Mouse (Mus musculus): ENCODE results near the gene Fip1l1. TPM values are rescaled to one million over a fixed set of nuclear protein-coding genes. Genes with fewer than 3 reads are reported as not detected.

Gene Fip1l1
- total RNA-seq, 2 experiments from 2014 or later: 66.2 to 67.4 TPM

Other genes with a start within 250 kb of the Fip1l1 start
- 10 to 100 TPM; 25.4 to 27.2 TPM for gene Scfd2, start 3.7 kb upstream of the Fip1l1 start, total RNA-seq (2021)
- 10 to 100 TPM; 22.0 to 24.1 TPM for gene Lnx1, start 167.5 kb downstream of the Fip1l1 start, total RNA-seq (2021)